Mouse (Mus musculus) cortical plate, adult 2 months (tissue): Measurements from ENCODE around the gene Eif3d. TPM values are rescaled to one million over a fixed set of nuclear protein-coding genes. Genes with fewer than 3 reads are reported as not detected.

Experiments
- H3K27ac ChIP-seq: fragments of 200-500 bp; 2 replicates; pipeline ENCODE4 v1.5.1; 2012; ENCODE audit warnings: low read length, control low read depth, inconsistent platforms; ENCODE audit not compliant: insufficient read depth
- H3K4me1 ChIP-seq: fragments of 200-500 bp; 2 replicates; pipeline ENCODE4 v1.6.1; 2011; ENCODE audit warnings: low read length; ENCODE audit not compliant: control insufficient read depth, insufficient read depth
- H3K4me3 ChIP-seq: fragments of 200-500 bp; 2 replicates; pipeline ENCODE4 v1.5.1; 2011; ENCODE audit warnings: mild to moderate bottlenecking, low read length, control low read depth; ENCODE audit not compliant: insufficient read depth
- CTCF ChIP-seq: fragments of 200-500 bp; IDR thresholded peaks from 2 replicates; pipeline ENCODE4 v1.5.1; 2011; ENCODE audit warnings: mild to moderate bottlenecking, control low read depth, low read length; ENCODE audit not compliant: insufficient read depth; ENCODE audit errors: extremely low read depth
- POLR2A ChIP-seq: fragments of 200-500 bp; IDR thresholded peaks from 2 replicates; pipeline ENCODE4 v1.6.1; 2011; ENCODE audit warnings: mild to moderate bottlenecking, low read length, control low read depth; ENCODE audit not compliant: insufficient read depth; ENCODE audit errors: extremely low read depth
- polyA plus RNA-seq: library from polyadenylated mRNA; depleted of rRNA; stranded (reverse); fragments of >200 nt; gene quantifications from 2 replicates; pipeline ENCODE4 v1.2.3, GENCODE M21; 2012

Gene Eif3d
- polyA plus RNA-seq, 1 experiment: 106 TPM

GRCm38 (mm10) chr15:77954362-77954761 lies 16.3 kb downstream of the Eif3d start:
- H3K4me1 ChIP-seq: peaks cover 3% of the 10 kb centered on the region; the same call in 1 of the 2 replicates
- no peak overlapping the region for H3K4me3 ChIP-seq
- no peak overlapping the region for H3K27ac ChIP-seq
- TF ChIP-seq POLR2A (no peak), CTCF (no peak)

GRCm38 (mm10) chr15:77952921-77953320 lies 17.7 kb downstream of the Eif3d start:
- peaks cover 3% of the 10 kb centered on the region; the same call in 1 of the 2 replicates for H3K4me1 ChIP-seq
- H3K4me3 ChIP-seq: no peak overlapping the region
- TF ChIP-seq POLR2A (no peak), CTCF (no peak)
- no peak overlapping the region for H3K27ac ChIP-seq

DNA sequence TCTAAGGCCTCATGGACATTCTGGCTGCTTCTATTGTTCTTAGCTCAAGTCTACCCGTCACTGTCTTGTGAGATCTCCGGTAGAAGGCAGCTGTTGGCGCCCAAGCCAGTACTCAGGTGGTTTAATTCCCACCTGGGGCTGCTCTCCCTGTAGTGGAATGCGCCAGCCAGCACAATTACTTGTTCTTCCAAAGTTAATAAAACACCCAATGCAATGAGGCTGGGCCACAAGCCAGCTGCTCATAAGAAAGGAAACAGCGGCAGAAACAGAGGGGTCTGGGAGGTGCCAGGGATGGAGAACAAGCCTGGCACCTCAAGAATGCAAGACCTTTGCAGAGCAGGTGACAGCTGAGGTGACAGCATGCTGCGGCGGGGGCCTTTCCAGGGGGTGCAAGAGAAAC lies 21.6 kb downstream of the Eif3d start:
- TF ChIP-seq POLR2A (no peak), CTCF (no peak)
- H3K27ac ChIP-seq: no peak overlapping the region
- no peak overlapping the region for H3K4me3 ChIP-seq
- peaks cover 1% of the 10 kb centered on the region; the same call in 1 of the 2 replicates for H3K4me1 ChIP-seq

GRCm38 (mm10) chr15:77945711-77946110 lies 24.9 kb downstream of the Eif3d start:
- H3K4me3 ChIP-seq: no peak overlapping the region
- TF ChIP-seq CTCF (no peak), POLR2A (no peak)
- no peaks in the 10 kb centered on the region for H3K4me1 ChIP-seq
- no peak overlapping the region for H3K27ac ChIP-seq

DNA sequence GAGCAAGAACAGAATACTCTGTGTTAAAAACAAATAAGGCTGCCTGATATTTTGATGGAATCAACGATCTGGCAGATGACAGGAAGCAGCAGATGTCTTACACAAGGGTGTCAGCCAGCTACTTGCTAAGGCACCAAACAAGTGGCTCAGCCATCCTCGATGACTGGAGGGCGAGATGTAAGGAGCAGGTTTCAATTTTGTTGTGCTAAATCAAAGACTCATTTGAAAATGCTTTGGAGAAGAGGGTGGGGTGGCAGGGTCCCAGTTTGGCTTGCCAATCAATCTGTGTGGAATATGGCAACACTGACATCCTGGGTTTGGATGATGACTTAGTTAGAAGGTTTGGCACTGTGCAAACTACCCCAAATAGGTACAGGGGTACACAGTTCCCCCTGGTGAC lies 29.1 kb downstream of the Eif3d start:
- no peak for TF ChIP-seq POLR2A
- Histone ChIP-seq H3K4me1 (no peaks in the 10 kb centered on the region), H3K27ac (no peak overlapping the region), H3K4me3 (no peak overlapping the region)

- no peak overlapping the region for H3K27ac ChIP-seq
- no peak overlapping the region for H3K4me3 ChIP-seq
- TF ChIP-seq POLR2A (no peak), CTCF (no peak)
- H3K4me1 ChIP-seq: peaks cover 5% of the 10 kb centered on the region
These were observed 32.1 kb downstream of the Eif3d start for GRCm38 (mm10) chr15:77938516-77938915.

- Histone ChIP-seq H3K4me1 (peaks cover 6% of the 10 kb centered on the region), H3K4me3 (no peak overlapping the region), H3K27ac (0 out of 2 replicates have a peak overlapping the region, but pooled peaks have one; percentile 41)
- peak; percentile 50; the same call in 1 of the 2 replicates for TF ChIP-seq POLR2A
- TF ChIP-seq CTCF: no peak
These were observed 34.8 kb downstream of the Eif3d start for GRCm38 (mm10) chr15:77935673-77936375.

- H3K4me1 ChIP-seq: peaks cover 6% of the 10 kb centered on the region
- H3K4me3 ChIP-seq: no peak overlapping the region
- H3K27ac ChIP-seq: 0 out of 2 replicates have a peak overlapping the region, but pooled peaks have one; percentile 31
- no peak for TF ChIP-seq CTCF
- TF ChIP-seq POLR2A: no peak
These were observed 35.6 kb downstream of the Eif3d start for GRCm38 (mm10) chr15:77934968-77935367.

DNA sequence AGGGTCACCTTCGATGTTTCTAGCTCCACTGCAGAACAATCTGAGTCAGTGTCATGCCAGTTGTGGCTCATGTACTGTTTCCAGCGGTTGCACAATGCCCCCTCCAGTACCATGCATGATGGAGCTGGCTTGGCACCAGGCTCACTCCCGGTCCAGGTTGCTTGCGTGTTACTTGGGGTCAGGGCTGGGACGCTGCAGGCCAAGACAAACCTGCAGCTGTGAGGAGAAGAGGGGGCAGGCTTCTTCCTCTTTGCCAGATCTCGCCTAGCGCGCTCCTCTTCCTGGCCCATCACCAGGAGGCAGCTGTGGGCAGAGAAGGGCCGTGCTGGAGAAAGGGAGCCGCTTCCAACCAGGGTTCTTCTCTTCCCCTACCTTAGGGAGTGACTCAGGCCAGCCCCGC lies 36.3 kb downstream of the Eif3d start:
- peaks cover 8% of the 10 kb centered on the region for H3K4me1 ChIP-seq
- TF ChIP-seq CTCF: no peak
- no peak for TF ChIP-seq POLR2A
- H3K4me3 ChIP-seq: no peak overlapping the region
- H3K27ac ChIP-seq: peak overlapping the region; percentile 3; the same call in 1 of the 2 replicates

DNA sequence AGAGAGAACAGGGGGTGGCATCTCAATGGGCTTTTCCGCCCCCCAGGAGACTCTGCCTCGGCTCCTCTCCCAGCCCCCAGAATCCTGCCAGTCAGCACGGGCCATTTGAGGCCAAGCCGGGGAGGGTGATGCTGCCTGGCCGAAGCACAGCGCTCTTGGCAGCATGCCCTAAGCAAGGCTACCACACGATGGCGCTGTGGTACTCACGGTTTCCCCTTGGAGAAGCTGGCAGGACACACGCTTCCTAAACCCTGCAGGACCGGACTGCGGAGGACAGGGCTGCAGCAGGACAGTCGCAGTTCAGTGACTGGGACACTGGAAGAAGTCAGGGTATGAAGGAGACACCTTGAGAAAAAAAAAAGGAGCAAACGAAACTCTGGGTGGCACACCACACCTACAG lies 36.8 kb downstream of the Eif3d start:
- Histone ChIP-seq H3K4me1 (peaks cover 8% of the 10 kb centered on the region), H3K4me3 (no peak overlapping the region), H3K27ac (peak overlapping the region; percentile 3; the same call in 1 of the 2 replicates)
- peak; percentile 51; the same call in 1 of the 2 replicates for TF ChIP-seq POLR2A
- TF ChIP-seq CTCF: peak; percentile 94
